Mouse (Mus musculus): ENCODE data around the gene Polr3b. TPM values are rescaled to one million over a fixed set of nuclear protein-coding genes. Genes with fewer than 3 reads are reported as not detected.

The Polr3b gene
- total RNA-seq, 2 experiments from 2014 or later, result 15.7 to 16.0 TPM

DNA sequence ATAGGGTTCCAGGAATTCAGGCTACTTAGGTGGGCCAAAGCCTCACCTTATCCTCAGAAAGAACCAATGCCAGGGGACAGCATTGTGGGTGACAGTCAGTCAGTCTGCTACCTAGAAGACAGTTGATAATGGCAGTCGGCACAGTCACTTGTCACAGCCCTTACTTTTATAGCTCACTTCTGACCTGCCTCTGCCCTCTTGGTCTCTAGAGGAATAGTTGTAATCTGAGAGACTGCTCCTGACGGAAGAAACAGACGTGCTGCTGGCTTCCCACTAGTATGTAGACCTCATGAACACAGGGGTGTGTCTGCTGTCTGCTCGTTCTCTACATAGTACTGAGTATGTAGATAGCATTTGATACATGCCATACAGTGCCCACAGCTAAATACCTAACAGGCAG lies 11.8 kb upstream of the Polr3b start:
- DNase-seq (ENCODE audit: low spot score in 2 of 2), result no peak

DNA sequence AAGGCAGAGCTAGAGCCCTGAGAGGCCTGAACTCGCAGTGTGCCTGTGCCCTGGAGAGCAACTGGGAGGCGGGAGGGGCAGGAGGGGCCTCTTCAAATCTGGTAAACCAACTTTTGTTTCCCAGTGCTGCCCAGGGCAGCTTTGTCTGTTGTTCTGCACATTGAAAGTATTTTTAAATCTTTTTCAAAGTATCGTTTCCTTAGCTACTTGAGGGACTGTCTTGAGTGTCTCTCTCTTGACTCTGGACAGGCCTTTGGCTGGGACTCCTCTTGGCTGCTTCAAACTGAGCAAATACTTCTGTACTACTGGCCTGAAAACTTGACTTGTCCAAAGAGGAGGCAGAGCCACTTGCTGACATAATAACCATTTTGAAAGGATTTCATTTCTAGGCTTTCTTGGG lies 11.3 kb upstream of the Polr3b start:
- no peak for DNase-seq (ENCODE audit: low spot score in 2 of 2)

DNA sequence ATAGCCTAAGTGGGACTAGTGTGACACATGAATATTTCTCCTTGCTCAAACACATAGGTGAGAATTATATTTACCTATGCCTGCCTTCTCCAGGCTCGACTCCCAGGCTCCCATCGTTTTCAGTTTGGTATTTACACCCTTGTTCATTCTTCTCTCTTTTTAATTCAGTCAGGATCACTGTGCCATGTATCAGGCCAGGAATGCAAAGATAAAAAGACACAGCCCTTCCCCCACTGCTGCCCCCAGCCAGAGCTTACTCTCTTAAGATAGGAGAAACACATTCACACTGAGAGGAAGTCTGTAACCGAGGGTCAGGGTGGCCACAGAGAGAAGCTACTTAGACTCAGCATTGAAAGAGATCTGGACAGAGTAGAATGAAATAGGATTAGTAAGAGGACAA lies 10.4 kb upstream of the Polr3b start:
- no peak for DNase-seq (ENCODE audit: low spot score in 2 of 2)

DNA sequence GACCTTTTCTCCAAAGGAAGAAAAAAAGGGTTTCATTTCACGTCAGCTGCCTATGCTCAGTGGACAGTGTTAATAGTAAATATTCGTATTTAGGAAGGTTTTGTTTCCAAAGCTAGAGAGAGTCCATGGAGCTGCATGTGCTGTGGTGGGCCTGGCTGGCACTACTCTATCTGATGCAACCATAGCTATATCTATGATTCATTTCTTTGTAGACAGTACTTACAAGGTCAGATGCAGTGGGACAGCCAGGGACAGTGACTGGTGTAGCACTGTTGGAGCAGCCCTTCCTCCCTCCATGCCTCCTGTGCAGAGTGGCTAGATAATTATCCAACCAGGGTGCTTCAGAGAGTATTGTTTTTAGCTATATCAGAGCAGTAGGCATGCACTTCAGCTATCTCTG lies 9.8 kb upstream of the Polr3b start:
- no peak for DNase-seq (ENCODE audit: low spot score in 2 of 2)

DNA sequence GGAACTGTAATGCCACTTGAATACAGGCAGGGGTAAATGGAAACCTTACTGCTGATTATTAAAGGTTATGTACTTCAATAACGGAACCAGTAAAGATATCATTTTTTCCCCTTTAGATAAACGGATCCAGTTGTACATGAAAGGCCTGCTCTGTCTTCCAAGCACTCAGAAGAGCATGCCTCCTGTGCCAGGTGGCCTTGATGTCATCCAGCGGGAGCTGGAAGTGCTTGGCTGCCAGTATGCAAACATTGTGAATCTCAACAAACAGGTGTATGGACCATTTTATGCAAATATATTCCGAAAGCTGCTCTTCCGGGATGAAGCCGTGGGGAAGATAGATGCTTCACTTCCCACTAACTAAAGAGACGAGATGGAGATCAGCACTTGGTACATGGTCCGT lies 8.7 kb upstream of the Polr3b start:
- DNase-seq (ENCODE audit: low spot score in 2 of 2), result no peak

DNA sequence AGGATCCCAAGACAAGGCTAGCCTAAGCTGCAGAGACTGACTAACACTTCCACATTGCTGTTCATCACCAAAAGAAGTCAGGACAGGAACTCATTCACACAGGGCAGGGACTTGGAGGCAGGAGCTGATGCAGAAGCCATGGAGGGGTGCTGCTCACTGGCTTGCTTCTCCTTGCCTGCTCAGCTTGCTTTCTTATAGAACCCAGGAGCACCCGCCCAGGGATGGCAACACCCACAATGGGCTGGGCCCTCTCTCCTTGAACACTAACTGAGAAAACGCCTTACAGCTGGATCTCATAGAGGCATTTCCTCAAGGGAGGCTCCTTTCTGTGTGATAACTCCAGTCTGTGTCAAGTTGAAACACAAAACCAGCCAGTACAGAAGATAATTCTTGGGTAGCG lies 7.0 kb upstream of the Polr3b start:
- DNase-seq (ENCODE audit: low spot score in 2 of 2), result no peak

DNA sequence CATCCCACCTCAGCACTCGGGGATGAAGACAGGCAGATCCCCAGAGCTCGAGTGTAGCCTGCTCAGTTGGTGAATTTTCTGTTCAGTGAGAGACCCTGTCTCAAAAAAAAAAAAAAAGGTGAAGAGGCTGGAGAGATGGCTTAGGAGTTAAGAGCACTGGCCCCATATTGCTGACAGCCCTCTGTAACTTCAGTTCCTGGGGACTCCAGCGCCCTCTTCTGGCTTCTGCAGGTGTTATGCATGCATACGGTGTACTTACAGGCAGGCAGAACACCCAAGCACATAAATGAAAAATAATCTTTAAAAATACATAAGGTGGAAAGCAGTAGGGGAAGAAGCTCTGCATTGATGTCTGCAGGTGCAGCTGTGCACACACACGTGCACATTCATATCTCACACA lies 9.1 kb downstream of the Polr3b start:
- DNase-seq (ENCODE audit: low spot score in 2 of 2), result no peak

DNA sequence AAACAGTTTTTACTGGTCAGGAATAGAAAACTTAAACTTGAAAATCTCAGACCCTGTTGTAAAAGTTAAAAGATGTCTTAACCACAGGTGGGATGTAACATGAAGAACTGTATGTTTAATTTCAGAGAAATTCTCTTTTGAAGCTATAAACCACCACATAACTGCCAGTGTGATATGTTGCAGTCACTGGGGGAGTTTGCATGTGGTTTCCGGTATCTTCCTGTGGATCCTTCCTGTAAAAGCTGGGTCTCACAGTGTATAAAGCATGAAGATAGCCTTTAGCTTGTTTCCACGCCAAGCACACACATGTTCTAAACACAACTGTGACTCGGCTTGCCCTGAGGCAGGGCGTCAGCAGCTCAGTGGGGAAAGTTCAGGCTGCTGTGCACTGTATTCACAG lies 9.9 kb downstream of the Polr3b start:
- no peak for DNase-seq (ENCODE audit: low spot score in 2 of 2)

DNA sequence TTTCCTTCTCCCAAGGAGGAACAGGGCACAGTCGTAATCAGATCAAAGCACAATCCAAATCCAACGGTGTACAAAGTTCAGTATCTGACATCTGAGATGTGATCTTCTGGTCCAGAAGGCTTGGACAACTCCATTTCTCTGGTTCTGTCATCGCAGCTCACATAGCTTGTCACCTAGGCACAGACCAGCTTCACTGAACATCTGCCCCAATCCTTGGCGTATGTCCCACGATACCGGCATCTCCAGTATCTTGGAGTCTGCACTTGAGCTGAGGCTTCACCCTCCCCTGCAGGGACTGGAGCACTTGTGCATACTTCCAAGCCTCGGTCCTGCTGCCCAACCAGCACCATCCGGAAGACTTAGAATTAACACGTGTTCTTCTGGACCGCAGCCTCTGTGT lies 14.6 kb downstream of the Polr3b start:
- DNase-seq (ENCODE audit: low spot score in 2 of 2), result no peak

DNA sequence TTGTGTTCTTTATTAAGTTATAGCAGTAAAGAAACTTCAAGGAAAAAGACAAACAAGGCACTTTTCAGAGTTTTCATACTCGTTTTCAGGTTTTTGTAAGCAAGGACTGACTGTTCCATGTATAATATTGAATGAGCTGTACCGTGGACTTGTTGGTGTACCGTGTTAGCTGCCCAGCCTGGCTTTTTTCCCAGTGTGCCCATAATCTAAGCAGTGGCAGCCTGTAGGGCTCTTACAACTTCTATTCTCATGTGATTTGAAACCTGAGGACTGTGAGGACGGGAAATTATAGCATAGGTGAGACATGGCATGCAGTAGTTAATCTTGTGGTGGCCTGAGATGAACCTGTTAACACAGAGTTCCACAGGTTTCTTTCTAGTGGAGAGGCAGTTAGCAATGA lies 16.3 kb downstream of the Polr3b start:
- DNase-seq (ENCODE audit: low spot score in 2 of 2), result no peak

DNA sequence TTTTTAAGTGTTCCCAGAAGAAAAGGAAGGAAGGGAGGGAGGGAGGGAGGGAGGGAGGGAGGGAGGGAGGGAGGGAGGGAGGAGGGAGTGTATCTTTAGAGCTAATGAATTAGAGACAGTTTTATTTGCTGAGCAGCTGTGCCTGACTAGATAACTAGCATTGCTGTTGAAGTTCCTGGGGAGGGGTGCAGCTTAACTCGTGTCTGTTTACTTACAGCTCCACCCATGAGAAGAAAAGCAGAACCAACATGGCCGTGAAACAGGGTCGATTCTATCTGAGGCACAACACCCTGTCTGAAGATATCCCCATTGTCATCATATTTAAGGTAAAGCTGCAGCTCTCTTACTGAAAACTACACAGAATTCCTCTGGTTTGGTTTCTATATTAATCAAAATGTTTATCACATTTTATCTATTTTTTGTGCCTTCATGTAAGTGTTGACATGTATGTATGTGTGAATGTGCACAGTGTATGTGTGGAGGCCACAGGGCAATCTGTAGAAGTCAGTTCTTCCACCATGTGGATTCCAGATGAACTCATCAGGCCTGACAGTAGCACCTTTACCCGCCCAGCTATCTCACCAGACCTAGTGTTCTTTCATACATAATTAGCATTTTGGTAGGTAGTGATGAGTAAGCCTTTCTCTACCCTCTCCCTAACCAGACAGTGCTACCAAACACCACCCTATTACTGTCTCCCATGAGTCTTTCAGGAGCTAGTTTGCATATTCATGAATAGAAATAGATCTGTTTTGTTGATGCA lies 17.6 kb downstream of the Polr3b start:
- no peak for DNase-seq (ENCODE audit: low spot score in 2 of 2)

DNA sequence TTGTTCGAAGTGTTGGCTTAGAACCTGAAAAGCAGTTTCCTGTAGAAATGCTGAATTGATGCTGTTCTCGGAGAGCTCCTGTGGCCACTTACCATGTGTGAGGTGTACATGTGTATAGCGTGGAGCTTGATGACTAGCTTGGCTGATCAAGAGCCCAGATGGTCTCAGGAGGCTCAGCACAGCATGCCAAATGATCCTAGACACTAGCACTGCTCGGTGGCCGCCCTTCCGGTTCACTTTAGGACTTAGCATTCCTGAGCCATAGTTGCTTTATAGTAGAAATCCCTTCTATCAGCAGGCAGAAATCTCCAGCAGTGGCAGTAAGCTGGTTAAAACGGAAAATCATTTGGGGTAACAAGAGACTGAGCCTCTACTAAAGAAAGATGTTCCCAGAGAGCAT lies 18.8 kb downstream of the Polr3b start:
- no peak for DNase-seq (ENCODE audit: low spot score in 2 of 2)

DNA sequence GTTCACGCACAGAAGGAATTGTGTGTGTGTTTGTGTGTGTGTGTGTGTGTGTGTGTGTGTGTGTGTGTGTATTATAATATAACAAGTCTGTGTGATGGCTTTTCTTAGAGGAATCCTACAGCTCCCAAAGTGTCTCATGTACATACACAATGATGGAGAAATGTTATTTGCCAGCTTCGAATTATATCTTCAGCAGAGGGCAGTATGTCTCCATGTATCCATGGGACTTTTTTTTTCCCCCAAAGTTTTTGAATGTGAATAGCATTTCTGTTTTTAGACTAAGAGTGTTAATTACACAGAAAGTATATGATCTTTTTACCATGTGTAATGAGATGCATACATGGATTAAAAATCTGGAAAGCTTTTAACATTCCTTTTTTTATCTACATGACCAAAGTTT lies 19.5 kb downstream of the Polr3b start:
- no peak for DNase-seq (ENCODE audit: low spot score in 2 of 2)

DNA sequence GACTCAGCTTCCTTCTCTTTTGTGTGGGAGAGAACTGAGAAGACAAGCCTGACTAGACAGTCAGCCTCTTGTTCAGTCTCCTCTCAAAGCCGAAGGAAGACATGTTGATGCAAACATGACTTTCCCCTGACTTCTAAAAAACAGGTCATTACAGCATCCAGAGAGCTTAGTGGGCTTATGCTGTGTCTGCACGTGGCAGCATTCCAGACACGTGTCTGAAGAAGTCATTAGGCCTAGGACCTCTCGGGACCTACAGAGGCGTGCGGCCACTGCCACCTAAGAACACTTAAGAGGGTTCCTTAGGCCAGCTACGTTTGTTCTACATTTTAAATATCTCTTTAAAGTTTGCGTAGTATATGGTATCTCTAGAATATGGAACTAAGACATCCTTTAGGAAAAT lies 23.8 kb downstream of the Polr3b start:
- no peak for DNase-seq (ENCODE audit: low spot score in 2 of 2)

DNA sequence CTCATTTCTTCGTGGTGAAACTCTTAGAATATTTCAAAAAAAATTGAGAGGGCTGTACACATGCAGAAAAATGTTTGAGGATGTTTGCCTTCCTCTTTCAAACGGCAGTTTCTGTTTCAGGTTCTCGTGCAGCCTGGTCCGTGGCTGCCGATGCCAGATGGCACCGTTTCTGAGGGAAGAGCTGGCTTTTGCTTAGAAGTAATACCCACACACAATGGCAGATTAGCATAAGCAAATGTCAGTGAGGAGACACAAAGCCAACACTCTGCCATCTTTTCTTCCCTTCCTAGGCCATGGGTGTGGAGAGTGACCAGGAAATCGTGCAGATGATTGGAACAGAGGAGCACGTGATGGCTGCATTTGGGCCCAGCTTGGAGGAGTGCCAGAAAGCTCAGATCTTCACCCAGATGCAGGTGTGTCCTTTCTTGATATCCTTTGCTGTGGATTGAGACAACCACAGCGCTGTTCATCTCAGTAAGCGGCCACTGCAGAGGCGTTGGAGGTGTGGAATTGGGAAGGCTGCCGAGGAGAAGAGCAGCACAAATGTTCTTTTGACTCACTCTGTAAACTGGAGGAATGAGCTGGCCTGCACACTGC lies 24.5 kb downstream of the Polr3b start:
- peak; percentile 74 to 82 for DNase-seq (ENCODE audit: low spot score in 2 of 2)

DNA sequence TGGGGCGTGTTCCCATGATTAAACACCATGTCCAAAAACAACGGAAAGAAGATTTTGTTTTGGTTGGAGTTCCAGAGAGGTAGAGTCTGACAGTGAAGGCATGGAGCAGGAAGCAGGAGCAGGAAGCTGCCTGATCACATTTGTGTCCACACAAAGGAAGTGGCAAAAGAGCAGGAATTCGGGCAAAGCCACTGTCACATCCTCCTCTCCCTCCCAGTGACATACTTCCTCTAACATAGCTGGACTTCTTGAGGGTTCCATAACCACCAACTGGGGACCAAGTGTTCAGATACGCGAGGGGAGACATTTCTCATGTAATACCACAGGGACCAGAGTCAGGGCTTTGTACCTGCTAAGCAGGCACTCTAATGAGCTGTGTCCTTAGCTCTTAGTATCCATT lies 25.2 kb downstream of the Polr3b start:
- DNase-seq (ENCODE audit: low spot score in 2 of 2), result no peak

DNA sequence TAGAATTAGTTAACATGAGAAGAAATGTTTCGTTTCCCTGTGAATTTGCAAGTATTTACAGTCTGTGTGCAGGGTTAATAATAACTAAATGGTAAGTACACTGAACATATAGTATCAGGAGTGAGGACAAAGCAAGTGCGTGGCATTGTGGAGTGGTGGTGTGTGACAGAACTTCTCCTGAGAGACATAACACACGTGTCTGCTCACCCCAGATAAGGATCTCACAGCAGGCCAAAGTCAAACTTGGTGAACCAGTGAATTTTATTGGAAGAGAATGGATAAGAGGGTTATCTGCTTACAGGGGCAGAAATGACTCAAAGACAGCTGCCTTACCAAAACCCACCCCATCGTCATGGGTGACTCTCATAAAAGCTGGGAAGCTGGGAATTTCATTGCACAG lies 26.8 kb downstream of the Polr3b start:
- DNase-seq (ENCODE audit: low spot score in 2 of 2), result no peak

DNA sequence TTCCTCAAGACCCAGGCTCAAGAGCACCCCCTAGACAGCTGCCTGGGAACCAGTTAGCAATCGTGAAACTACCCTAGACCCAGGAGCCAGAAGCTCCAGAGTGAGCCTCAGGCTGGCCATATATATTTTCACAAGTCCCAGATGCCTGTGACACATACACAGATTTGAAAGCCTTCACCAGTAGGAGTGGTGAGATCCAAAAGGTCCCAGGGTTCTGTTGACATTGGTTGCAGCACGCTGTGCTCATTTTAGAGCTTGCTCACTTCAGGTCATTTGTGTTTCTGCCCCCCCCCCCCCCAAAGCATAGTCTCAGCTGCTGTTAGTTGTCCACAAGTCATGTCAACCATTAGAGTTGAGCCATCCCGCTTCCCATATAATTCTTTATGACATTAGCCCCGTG lies 31.9 kb downstream of the Polr3b start:
- no peak for DNase-seq (ENCODE audit: low spot score in 2 of 2)

DNA sequence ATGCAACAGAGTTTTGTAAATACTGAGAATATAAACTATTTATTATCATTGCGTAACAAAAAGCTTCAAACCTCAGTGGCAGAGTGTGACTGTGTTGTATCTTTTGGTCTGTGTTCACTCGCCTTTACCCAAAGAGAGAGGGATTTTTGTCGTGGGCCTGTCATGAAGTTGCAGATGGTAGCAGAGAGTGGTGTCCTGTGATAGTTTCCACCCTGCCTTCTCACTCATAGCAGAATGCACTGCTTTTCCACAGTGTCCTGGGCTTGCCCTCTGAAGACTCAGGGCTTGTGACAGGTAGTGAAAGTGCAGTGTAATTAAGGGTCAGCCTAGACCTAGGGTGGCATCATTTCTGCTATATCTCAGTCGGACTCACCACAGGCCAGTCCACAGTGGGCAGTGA lies 32.6 kb downstream of the Polr3b start:
- no peak for DNase-seq (ENCODE audit: low spot score in 2 of 2)

DNA sequence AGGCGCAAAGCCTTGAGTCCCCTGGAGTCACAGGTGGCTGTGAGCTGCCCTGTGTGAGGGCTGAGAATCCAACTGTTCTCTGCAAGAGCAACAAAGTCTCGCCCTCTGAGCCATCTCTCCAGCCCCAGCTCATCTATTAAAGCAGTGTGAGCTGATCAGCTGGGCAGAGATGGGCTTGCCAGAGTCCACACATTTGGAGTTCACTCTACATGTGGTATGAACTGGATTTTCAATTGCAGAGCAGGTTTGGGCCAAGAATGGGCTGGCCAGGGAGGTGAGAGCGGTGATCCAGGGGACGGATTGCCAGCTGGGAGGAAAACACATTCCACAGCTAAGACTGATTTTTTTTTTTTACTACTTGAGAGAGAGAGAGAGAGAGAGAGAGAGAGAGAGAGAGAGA lies 34.5 kb downstream of the Polr3b start:
- DNase-seq (ENCODE audit: low spot score in 2 of 2), result no peak

DNA sequence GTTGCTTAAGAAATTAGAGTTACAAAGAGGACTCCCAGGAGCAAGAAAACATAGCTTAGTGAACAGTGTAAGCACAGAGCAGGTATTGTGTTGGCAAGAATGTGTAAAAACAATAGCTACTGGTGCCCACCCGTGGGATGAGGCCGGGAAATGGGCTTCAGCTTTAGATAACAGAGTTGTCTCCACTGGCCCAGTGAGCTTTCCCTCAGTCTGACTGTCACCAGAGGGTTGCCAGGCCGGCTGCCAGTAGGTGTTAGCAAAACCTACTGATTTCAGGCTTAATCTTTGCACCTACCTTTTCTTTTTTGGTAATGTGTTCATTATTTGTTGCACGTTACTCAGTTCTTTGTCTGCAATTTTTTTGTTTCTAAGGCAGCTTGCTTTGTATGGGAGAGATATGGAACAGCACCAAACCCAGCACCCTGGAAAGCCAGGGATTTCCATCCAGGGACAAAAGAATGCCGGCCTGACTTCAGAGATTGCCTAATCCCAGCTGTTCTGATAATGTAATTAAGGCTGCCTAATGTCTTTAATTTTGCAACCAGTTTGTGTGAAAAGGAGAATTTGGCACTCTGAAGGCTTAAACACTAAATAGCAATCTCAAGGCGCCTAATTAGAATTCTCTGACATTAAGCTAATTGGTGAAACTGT lies 35.5 kb downstream of the Polr3b start:
- no peak for DNase-seq (ENCODE audit: low spot score in 2 of 2)

DNA sequence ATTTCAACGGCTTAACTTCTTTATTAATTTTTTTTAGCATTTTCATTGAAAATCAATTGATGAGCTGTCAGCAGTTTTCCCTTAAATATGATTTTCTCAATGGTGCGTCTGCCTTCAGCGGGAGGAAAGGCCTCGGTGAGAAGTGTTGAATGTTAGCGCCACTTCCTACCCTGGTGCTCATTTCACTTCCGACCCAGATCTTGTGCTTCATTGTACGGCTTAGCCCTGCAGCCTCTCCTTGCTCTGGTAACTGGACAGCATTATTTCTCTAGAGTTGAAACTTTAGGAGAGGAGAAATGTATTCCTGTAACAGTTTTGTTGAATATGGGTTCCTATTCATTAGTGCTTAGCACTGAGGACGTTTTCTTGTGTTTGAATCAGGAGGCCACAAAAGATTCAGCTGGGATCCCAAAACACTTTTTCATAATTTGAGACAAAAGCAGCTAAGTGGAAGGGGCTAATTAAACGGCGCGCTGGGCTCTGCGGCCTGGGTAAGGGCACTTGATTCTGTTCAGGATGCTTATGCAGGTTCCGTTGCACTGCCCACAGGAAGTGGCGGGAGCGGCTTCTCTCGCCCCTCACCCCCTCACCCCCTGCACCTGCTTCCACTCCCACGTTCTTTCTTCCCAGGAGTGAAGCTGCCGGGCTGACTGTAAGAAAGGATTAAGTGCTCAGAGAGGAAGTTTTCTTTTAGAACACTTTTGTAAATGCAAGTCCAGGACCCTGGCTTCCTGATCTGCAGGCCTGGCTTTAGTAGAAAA lies 36.2 kb downstream of the Polr3b start:
- no peak for DNase-seq (ENCODE audit: low spot score in 2 of 2)
